Mouse (Mus musculus) G1E-ER4 (cell line): Measurements from ENCODE around the gene Exd2. TPM values are rescaled to one million over a fixed set of nuclear protein-coding genes. Genes with fewer than 3 reads are reported as not detected.

Experiments used
- GATA1 ChIP-seq: IDR thresholded peaks from one replicate; pipeline ENCODE4 v1.8.0; 2012; ENCODE audit warnings: low read length, inconsistent platforms
- polyA plus RNA-seq: library from polyadenylated mRNA; stranded (reverse); fragments of >175 nt; gene quantifications from 2 replicates; pipeline ENCODE4 v1.2.3, GENCODE M21; 2012

The Exd2 gene
- 2.0 and 3.0 TPM in 2 replicates for polyA plus RNA-seq

DNA sequence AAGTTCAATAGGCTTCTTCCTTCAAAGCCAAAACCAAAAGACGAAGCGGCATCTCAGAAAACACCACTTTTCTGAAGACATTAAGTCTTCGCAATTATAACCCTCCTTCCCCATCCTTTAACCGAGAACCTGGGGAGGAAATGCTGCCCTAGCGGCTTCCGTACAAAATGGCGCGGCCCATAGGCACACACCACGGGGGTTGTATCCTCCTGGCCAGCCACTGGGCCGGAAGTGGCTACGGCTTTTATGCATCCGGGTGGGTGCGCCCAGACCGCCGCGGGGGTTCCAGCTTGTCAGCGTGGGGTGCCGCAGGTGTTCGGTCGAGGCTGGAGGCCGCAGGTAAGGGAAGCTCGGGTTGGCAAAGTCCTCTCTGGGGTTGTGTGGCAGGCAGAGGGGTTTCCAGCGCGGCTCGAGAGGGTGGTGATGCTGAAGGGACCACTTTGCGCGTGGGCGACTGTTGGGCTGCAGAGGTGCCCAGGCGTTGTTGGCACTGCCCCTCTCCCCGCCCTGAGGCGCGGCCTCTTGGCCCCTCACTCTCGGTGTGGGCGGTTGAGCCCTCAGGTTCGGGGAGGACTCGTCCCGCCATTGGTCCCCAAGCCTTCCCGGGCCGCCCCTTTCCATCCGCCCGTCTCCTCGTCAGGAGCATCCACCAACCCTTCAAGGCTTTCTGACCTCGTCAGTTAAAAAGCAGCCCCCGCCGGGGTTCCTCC, at the start of gene Exd2:
Gene Exd2 (plus strand): TSS at position 154 of the 710 bp plus-strand sequence.
- TF ChIP-seq GATA1: no peak

DNA sequence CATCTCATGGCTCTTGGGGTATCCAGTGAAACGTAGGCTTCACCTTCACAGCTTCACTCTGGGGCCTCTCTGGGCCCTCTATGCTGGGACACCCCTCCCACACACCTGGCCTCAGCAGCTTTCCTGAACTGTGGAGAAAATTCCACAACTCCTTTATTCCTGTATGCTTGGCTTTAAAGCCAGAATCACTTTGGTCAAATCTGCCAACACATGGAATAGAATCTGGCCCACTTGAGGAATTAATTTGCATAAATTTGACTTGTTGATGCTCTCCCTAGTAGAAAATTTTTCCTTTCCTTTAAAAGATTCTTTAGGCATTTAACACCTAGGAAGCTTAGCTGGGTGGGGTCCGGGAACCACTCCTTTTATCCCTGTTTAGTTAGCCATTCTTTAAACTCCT, 47.8 kb upstream of the Exd2 start:
- TF ChIP-seq GATA1: no peak

DNA sequence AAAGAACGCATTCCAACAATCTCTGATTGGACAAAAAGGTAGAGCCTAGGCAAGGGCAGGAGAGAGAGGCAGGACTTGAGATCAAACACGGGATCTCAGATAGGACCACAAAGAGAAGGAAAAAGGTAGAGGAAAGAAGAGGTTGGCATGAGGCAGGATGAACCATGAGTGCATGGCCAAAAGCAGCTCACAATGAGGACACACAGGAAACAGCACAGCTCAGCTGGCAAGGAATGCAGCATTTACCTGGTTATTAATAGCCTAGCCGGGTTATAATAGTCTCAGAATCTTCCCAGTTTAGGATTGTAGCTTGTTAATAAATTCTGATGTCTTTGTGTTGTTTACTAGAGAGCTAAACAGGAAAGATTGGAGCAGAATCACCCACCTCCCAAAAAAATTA, 35.2 kb upstream of the Exd2 start:
- TF ChIP-seq GATA1: no peak

GRCm38 (mm10) chr12:80433266-80433665, 29.6 kb upstream of the Exd2 start:
- no peak for TF ChIP-seq GATA1

- TF ChIP-seq GATA1: no peak
These were observed 28.3 kb upstream of the Exd2 start for GRCm38 (mm10) chr12:80434601-80434960.

GRCm38 (mm10) chr12:80434961-80435691, 27.8 kb upstream of the Exd2 start:
- no peak for TF ChIP-seq GATA1

DNA sequence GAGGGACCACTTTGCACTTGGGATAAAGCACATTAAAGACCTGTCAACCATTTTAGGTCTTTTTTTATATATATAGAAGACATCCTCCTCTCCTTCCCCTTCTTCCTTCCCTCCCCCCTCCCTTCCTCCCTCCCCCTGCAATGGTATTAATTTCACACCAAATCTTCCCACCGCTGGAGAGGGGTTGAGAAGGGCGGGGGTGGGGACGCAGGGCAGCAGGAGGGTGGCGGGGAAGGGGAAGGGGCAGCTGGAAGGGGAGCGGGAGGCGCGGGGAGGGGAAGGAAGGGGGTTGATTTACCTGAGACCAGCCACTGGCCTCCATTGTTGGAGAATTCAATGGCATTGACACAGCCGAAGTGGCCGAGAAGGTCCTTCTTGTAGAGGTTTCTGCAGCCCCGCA, 27.0 kb upstream of the Exd2 start:
- no peak for TF ChIP-seq GATA1

DNA sequence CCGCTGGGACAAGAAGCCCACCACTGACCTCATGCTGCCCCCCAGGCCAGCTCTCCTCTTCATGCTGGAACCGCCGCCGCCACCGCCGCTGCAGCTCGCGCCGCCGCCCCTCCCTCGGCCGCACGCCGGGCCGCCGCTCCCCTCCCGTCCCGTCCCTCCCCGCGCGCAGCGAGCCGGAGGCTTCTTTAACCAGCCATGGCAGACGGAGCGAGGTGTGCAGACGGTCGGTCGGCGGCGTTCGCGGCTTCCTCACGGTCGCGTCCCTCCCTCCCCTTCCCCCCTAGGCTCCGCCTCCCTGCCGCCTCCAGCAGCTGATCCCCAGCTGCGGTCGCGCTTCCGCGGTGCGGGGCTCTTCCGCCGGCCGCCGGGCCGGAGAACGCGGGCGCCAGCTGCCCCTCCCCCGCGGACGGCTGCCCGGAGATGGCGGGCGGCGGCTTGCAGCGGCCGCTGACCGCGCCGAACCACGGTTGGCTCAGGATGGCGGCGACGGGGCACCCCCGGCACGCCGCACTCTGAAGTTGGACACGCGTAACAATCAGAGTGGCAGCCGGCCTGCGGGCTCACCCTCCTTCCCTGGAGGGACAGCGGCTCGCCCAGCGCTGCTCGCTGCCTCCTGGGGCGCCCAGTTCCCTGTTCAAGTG, 26.4 kb upstream of the Exd2 start, which contains the start of gene Dcaf5:
Gene Dcaf5 (minus strand): TSS at position 266 of the 641 bp plus-strand sequence.
- no peak for TF ChIP-seq GATA1

DNA sequence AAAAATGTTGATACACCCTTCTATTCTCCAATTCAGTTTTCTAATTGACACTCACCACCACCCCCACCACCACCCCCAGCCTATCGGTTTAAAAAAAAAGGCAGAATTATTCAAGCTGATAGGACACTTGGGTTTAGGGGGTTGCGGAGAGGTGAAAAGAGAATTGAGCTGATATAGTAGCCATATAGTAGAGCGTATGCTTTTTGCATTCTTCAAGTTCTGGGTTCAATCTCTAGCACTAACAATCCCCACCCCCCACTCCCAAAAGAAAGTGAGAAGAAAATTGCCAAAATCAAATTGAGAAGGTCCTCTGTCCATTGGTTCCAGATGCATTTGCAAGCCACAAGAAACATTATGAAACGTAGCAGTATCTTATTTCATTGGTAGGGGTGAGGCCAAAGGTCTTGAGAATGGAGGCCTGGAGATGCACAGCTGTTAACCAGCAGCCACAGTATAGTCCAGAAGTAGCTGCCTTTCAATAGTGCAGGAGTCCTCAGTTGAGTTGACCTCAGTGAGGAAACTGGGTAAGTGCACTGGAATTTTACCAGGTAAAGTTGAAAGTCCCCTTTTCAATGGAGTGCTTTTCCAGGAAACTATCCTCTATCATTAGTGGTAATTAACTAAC, 25.7 kb upstream of the Exd2 start:
- no peak for TF ChIP-seq GATA1

- TF ChIP-seq GATA1: no peak
These were observed 21.9 kb upstream of the Exd2 start for GRCm38 (mm10) chr12:80440957-80441356.

DNA sequence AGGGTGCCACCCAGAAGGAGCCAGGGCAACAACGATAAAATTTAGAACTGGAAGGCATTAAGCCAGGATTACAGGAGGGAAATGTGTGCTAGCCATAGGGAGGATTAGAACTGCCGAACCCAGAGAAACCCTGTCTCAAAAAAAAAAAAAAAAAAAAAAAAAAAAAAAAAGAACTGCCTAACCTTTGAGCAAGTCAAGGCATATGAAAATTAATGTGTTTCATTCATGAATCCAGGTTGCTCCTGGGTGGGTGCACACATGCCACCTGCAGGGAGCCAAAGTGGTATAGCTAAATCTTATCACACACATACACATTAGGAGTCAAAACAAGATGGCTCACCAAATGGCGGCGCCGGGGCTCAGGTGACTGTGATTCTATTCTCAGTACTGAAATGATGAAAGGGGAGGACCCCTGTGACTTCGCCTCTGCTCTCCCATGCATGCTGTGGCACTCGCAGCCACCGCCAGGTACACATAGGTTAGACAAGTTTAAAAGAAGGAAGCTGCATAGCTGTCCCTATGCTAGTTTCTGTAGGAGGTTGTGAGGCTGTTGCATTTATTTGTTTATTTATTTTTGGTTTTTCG, 18.3 kb upstream of the Exd2 start:
- no peak for TF ChIP-seq GATA1

DNA sequence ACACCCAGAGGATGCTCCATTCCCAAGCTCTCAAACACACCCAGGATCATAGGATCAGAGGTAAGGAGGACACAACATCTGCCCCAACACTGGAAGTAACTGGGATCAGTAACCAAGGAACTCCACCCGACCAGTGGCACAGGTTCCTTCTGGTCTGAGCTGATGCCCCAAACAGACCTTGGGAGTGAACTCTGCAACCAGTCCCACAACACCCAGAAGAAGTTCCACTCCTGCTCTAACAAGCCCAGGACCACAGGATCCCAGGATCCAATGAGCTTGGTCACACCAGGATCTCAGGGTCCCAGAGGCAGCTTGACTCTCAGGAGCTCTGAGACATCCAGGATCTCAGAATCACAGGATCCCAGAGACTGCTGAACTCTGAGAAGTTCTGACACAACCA, 9.4 kb upstream of the Exd2 start:
- TF ChIP-seq GATA1: no peak

- no peak for TF ChIP-seq GATA1
These were observed 4.9 kb upstream of the Exd2 start for GRCm38 (mm10) chr12:80458033-80458432.

GRCm38 (mm10) chr12:80463666-80464269, 873 bp downstream of the Exd2 start:
- no peak for TF ChIP-seq GATA1

- no peak for TF ChIP-seq GATA1
These were observed 7.3 kb downstream of the Exd2 start for GRCm38 (mm10) chr12:80470206-80470605.
